Mouse (Mus musculus) stomach, embryonic 15.5 days (tissue): ENCODE measurements at regions not wholly inside any gene's neighbourhood (a gene's known extent, or its start where the extent isn't known, plus 50 kb on each side); places are given as distances from the start of the nearest gene placed in this dataset.
A peak's percentile ranks its signal among the peaks of the same experiment; 100 is the strongest.

Experiments
- ATAC-seq: fragments of 200-750 bp; cut with Nextera tagmentation; 2 replicates; pipeline ENCODE4 v1.8.0; 2017; ENCODE audit warnings: low read depth, moderate number of reproducible peaks, moderate TSS enrichment; ENCODE audit not compliant: insufficient read depth, low FRiP score
- H3K27ac ChIP-seq: fragments of 300-500 bp; sonication (generic); 2 replicates; pipeline ENCODE4 v1.5.1; 2015; ENCODE audit warnings: mild to moderate bottlenecking, inconsistent platforms
- H3K27me3 ChIP-seq: fragments of 300-500 bp; sonication (generic); replicated peaks from 2 replicates; pipeline ENCODE4 v1.6.1; 2015; ENCODE audit warnings: inconsistent platforms
- H3K36me3 ChIP-seq: fragments of 300-500 bp; sonication (generic); 2 replicates; pipeline ENCODE4 v1.6.1; 2015; ENCODE audit warnings: inconsistent platforms
- H3K4me1 ChIP-seq: fragments of 300-500 bp; sonication (generic); 2 replicates; pipeline ENCODE4 v1.6.1; 2015; ENCODE audit warnings: inconsistent platforms
- H3K4me2 ChIP-seq: fragments of 300-500 bp; sonication (generic); 2 replicates; pipeline ENCODE4 v1.6.1; 2015; ENCODE audit warnings: mild to moderate bottlenecking, inconsistent platforms
- H3K4me3 ChIP-seq: fragments of 300-500 bp; sonication (generic); replicated peaks from 2 replicates; pipeline ENCODE4 v1.5.1; 2015; ENCODE audit warnings: inconsistent platforms
- H3K9ac ChIP-seq: fragments of 300-500 bp; sonication (generic); 2 replicates; pipeline ENCODE4 v1.6.1; 2015; ENCODE audit warnings: inconsistent platforms
- H3K9me3 ChIP-seq: fragments of 300-500 bp; sonication (generic); 2 replicates; pipeline ENCODE4 v1.6.1; 2016; ENCODE audit warnings: inconsistent platforms
- WGBS: fragments of 180-500 bp; shearing (Covaris S2); methylation state at CpG from one replicate; pipeline ENCODE4 v1.1.7; 2015; 5-methylcytosine and 5-hydroxymethylcytosine counted together

- H3K27ac ChIP-seq = no peak overlapping the region
- no peak overlapping the region for H3K4me2 ChIP-seq
- H3K4me3 ChIP-seq = no peak overlapping the region
- no peaks in the 10 kb centered on the region for H3K4me1 ChIP-seq
- H3K36me3 ChIP-seq = no peaks in the 10 kb centered on the region
- no peak overlapping the region for H3K9ac ChIP-seq
- H3K27me3 ChIP-seq = no peaks in the 10 kb centered on the region
- WGBS = 85% methylated on average over 18 of the region's 18 CpGs
- no peak for ATAC-seq
- no peaks in the 10 kb centered on the region for H3K9me3 ChIP-seq
Measured at GRCm38 (mm10) chr10:31012669-31013358, 170.2 kb upstream of the Hey2 start.

DNA sequence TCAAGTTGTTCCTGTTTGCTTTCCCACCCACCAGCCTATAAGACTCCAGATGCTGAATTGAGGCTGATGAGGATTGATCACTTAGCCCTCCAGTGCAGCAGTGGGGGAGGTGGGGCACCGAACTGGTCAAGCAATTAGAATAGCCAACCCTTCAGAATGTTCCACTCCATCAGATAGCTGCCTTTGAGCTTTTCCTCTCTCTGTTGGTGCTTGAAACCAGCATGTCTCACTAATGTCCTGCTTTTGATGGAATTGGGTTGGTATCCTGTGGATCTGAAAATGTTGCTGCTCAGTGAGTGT lies 167.3 kb upstream of the Hey2 start:
- Histone ChIP-seq H3K4me3 (no peak overlapping the region), H3K9ac (no peak overlapping the region), H3K27me3 (no peaks in the 10 kb centered on the region), H3K9me3 (no peaks in the 10 kb centered on the region), H3K27ac (no peak overlapping the region), H3K4me1 (no peaks in the 10 kb centered on the region), H3K36me3 (no peaks in the 10 kb centered on the region), H3K4me2 (no peak overlapping the region)
- no peak for ATAC-seq
- WGBS = 12% methylated on average over 1 of the region's 1 CpGs

GRCm38 (mm10) chr10:31009128-31009954 lies 166.7 kb upstream of the Hey2 start:
- ATAC-seq = no peak
- H3K36me3 ChIP-seq = no peaks in the 10 kb centered on the region
- H3K27ac ChIP-seq = no peak overlapping the region
- H3K4me1 ChIP-seq = no peaks in the 10 kb centered on the region
- no peaks in the 10 kb centered on the region for H3K9me3 ChIP-seq
- H3K27me3 ChIP-seq = no peaks in the 10 kb centered on the region
- WGBS = 62% methylated on average over 5 of the region's 5 CpGs
- H3K4me2 ChIP-seq = no peak overlapping the region
- H3K9ac ChIP-seq = no peak overlapping the region
- H3K4me3 ChIP-seq = no peak overlapping the region

- H3K9me3 ChIP-seq = no peaks in the 10 kb centered on the region
- H3K27me3 ChIP-seq = no peaks in the 10 kb centered on the region
- no peak for ATAC-seq
- H3K4me2 ChIP-seq = no peak overlapping the region
- H3K36me3 ChIP-seq = no peaks in the 10 kb centered on the region
- WGBS = 42% methylated on average over 12 of the region's 12 CpGs
- H3K27ac ChIP-seq = no peak overlapping the region
- H3K4me1 ChIP-seq = no peaks in the 10 kb centered on the region
- H3K9ac ChIP-seq = no peak overlapping the region
- H3K4me3 ChIP-seq = no peak overlapping the region
Measured at GRCm38 (mm10) chr10:30998163-30998944, 155.8 kb upstream of the Hey2 start.

GRCm38 (mm10) chr10:30992167-30992566 lies 149.6 kb upstream of the Hey2 start:
- Histone ChIP-seq H3K9ac (no peak overlapping the region), H3K4me2 (no peak overlapping the region), H3K27ac (no peak overlapping the region), H3K4me1 (no peaks in the 10 kb centered on the region), H3K9me3 (no peaks in the 10 kb centered on the region), H3K4me3 (no peak overlapping the region), H3K36me3 (no peaks in the 10 kb centered on the region), H3K27me3 (no peaks in the 10 kb centered on the region)
- ATAC-seq = no peak
- 82% methylated on average over 3 of the region's 3 CpGs for WGBS

GRCm38 (mm10) chr10:30980279-30980968 lies 137.8 kb upstream of the Hey2 start:
- Histone ChIP-seq H3K27me3 (no peaks in the 10 kb centered on the region), H3K27ac (no peak overlapping the region), H3K9me3 (no peaks in the 10 kb centered on the region), H3K4me3 (0 out of 2 replicates have a peak overlapping the region, but pooled peaks have one; percentile 13), H3K9ac (no peak overlapping the region), H3K4me2 (peak overlapping the region; percentile 39), H3K4me1 (0 out of 2 replicates have a peak, but pooled peaks cover 4% of the 10 kb centered on the region), H3K36me3 (no peaks in the 10 kb centered on the region)
- WGBS = 12% methylated on average over 8 of the region's 8 CpGs
- no peak; the same call in 1 of the 2 replicates for ATAC-seq

GRCm38 (mm10) chr10:30979766-30980165 lies 137.2 kb upstream of the Hey2 start:
- H3K9me3 ChIP-seq = no peaks in the 10 kb centered on the region
- H3K9ac ChIP-seq = no peak overlapping the region
- WGBS = 27% methylated on average over 3 of the region's 3 CpGs
- H3K4me3 ChIP-seq = no peak overlapping the region
- H3K27ac ChIP-seq = no peak overlapping the region
- peak overlapping the region; percentile 39 for H3K4me2 ChIP-seq
- H3K27me3 ChIP-seq = no peaks in the 10 kb centered on the region
- no peaks in the 10 kb centered on the region for H3K36me3 ChIP-seq
- ATAC-seq = no peak
- H3K4me1 ChIP-seq = 0 out of 2 replicates have a peak, but pooled peaks cover 4% of the 10 kb centered on the region

DNA sequence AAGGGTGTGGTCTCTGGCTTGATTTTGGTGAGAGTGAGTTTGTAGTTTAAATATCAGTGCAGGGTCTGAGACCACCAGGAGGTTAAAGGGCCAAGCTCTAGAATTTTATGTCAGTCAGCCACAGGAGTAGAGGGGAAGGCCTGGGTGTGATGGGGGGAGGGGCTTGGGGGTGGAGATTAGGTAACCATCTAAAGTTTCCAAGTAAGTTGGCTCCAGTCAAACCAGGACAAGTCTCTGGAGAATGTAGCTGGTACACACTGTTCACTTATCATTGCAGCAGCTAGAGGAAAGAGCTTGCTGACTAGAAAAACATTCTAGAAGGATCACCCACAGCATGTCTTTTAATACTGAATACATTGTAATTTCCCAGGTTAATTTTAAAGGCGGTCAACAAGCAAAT lies 123.6 kb upstream of the Hey2 start:
- H3K4me3 ChIP-seq = no peak overlapping the region
- no peak overlapping the region for H3K9ac ChIP-seq
- H3K27me3 ChIP-seq = no peaks in the 10 kb centered on the region
- 91% methylated on average over 1 of the region's 1 CpGs for WGBS
- no peaks in the 10 kb centered on the region for H3K36me3 ChIP-seq
- H3K4me2 ChIP-seq = no peak overlapping the region
- H3K4me1 ChIP-seq = no peaks in the 10 kb centered on the region
- no peak for ATAC-seq
- no peak overlapping the region for H3K27ac ChIP-seq
- no peaks in the 10 kb centered on the region for H3K9me3 ChIP-seq

- H3K27ac ChIP-seq = no peak overlapping the region
- H3K36me3 ChIP-seq = no peaks in the 10 kb centered on the region
- no peaks in the 10 kb centered on the region for H3K4me1 ChIP-seq
- no peak overlapping the region for H3K9ac ChIP-seq
- H3K4me3 ChIP-seq = no peak overlapping the region
- ATAC-seq = peak; percentile 58; the same call in 1 of the 2 replicates
- H3K27me3 ChIP-seq = no peaks in the 10 kb centered on the region
- H3K9me3 ChIP-seq = no peaks in the 10 kb centered on the region
- WGBS = 66% methylated on average over 3 of the region's 3 CpGs
- no peak overlapping the region for H3K4me2 ChIP-seq
Measured at GRCm38 (mm10) chr10:30953825-30954224, 111.2 kb upstream of the Hey2 start.

DNA sequence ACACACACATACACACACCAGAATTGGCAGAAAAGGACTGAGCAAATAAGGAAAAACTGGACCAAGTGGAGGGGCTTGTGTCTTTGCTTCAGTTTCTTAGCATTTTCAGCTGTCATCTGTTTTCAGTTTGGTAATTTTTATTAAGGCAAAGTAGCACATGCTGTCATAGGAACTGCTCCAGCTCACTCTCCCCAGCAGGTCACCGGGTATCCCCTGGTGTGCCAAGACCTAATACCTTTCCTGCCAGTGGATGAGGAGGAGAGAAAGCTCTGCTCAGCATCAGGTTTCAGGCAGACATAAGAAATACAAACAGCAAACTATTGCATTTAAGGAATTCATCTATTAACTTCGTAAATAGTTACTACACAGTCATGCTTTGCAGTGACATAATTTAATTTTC lies 109.8 kb upstream of the Hey2 start:
- Histone ChIP-seq H3K4me3 (no peak overlapping the region), H3K4me1 (no peaks in the 10 kb centered on the region), H3K9ac (no peak overlapping the region), H3K9me3 (no peaks in the 10 kb centered on the region), H3K27ac (no peak overlapping the region), H3K4me2 (no peak overlapping the region), H3K36me3 (no peaks in the 10 kb centered on the region), H3K27me3 (no peaks in the 10 kb centered on the region)
- no peak for ATAC-seq
- WGBS = 64% methylated on average over 2 of the region's 2 CpGs

DNA sequence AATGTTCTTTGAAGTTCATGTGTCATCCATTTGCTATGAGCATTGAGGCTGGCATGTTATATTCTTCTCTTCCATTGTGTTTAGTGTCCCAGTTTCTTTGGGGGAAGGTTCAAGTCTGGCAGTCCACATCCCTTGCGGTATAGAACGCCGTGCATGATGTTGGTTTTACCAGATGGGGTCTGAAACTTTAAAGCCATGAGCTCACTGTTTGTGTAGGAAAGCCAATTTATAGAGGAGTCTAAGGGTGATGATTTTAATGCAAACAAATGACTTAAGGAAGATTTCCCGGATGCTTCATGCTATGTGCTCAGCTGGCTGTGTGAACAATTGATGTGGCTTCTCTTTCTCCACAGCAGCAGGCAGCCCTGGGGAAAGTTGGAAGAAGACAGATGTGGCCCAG lies 104.0 kb upstream of the Hey2 start:
- Histone ChIP-seq H3K9ac (no peak overlapping the region), H3K27me3 (no peaks in the 10 kb centered on the region), H3K9me3 (no peaks in the 10 kb centered on the region), H3K4me3 (no peak overlapping the region), H3K27ac (no peak overlapping the region), H3K4me2 (no peak overlapping the region), H3K4me1 (no peaks in the 10 kb centered on the region), H3K36me3 (no peaks in the 10 kb centered on the region)
- 48% methylated on average over 4 of the region's 4 CpGs for WGBS
- ATAC-seq = no peak; the same call in 1 of the 2 replicates
